Mouse (Mus musculus) midbrain, embryonic 10.5 days (tissue): ENCODE measurements at regions not wholly inside any gene's neighbourhood (a gene's known extent, or its start where the extent isn't known, plus 50 kb on each side); places are given as distances from the start of the nearest gene placed in this dataset.

ENCODE experiments used
- DNase-seq: peaks from one replicate; pipeline ENCODE4 v3.0.0-alpha.2; 2017; ENCODE audit warnings: low spot score
- H3K27ac ChIP-seq: fragments of 300-500 bp; sonication (generic); replicated peaks from 2 replicates; pipeline ENCODE4 v1.5.1; 2016; ENCODE audit warnings: mild to moderate bottlenecking
- H3K27me3 ChIP-seq: fragments of 300-500 bp; sonication (generic); 2 replicates; pipeline ENCODE4 v1.6.1; 2016; ENCODE audit warnings: low read depth, mild to moderate bottlenecking; ENCODE audit not compliant: poor library complexity, severe bottlenecking
- H3K36me3 ChIP-seq: fragments of 300-500 bp; sonication (generic); 2 replicates; pipeline ENCODE4 v1.6.1; 2016; ENCODE audit warnings: mild to moderate bottlenecking, moderate library complexity
- H3K4me1 ChIP-seq: fragments of 300-500 bp; sonication (generic); 2 replicates; pipeline ENCODE4 v1.6.1; 2016
- H3K4me3 ChIP-seq: fragments of 300-500 bp; sonication (generic); 2 replicates; pipeline ENCODE4 v1.5.1; 2016; ENCODE audit warnings: mild to moderate bottlenecking, moderate library complexity
- H3K9me3 ChIP-seq: fragments of 300-500 bp; sonication (generic); replicated peaks from 2 replicates; pipeline ENCODE4 v1.6.1; 2016; ENCODE audit warnings: mild to moderate bottlenecking
- WGBS: fragments of 180-500 bp; shearing (Covaris S2); methylation state at CpG from one replicate; pipeline ENCODE4 v1.1.7; 2016; 5-methylcytosine and 5-hydroxymethylcytosine counted together

GRCm38 (mm10) chr4:95426563-95426962, 130.7 kb upstream of the Fggy start:
- 77% methylated on average over 1 of the region's 1 CpGs for WGBS
- H3K36me3 ChIP-seq = no peaks in the 10 kb centered on the region
- no peak overlapping the region for H3K4me3 ChIP-seq
- no peak overlapping the region for H3K27ac ChIP-seq
- H3K9me3 ChIP-seq = no peaks in the 10 kb centered on the region
- H3K4me1 ChIP-seq = no peaks in the 10 kb centered on the region
- H3K27me3 ChIP-seq = no peaks in the 10 kb centered on the region
- no peak for DNase-seq

- no peak overlapping the region for H3K27ac ChIP-seq
- WGBS = 34% methylated on average over 4 of the region's 4 CpGs
- H3K27me3 ChIP-seq = no peaks in the 10 kb centered on the region
- no peak overlapping the region for H3K4me3 ChIP-seq
- H3K4me1 ChIP-seq = 0 out of 2 replicates have a peak, but pooled peaks cover 4% of the 10 kb centered on the region
- no peaks in the 10 kb centered on the region for H3K9me3 ChIP-seq
- H3K36me3 ChIP-seq = no peaks in the 10 kb centered on the region
- DNase-seq = no peak
Observed at GRCm38 (mm10) chr4:95434543-95434942, 122.8 kb upstream of the Fggy start.

GRCm38 (mm10) chr4:95435080-95435479, 122.2 kb upstream of the Fggy start:
- DNase-seq = no peak
- no peaks in the 10 kb centered on the region for H3K9me3 ChIP-seq
- WGBS = 74% methylated on average over 4 of the region's 4 CpGs
- H3K27me3 ChIP-seq = no peaks in the 10 kb centered on the region
- no peak overlapping the region for H3K27ac ChIP-seq
- H3K4me1 ChIP-seq = 0 out of 2 replicates have a peak, but pooled peaks cover 4% of the 10 kb centered on the region
- no peak overlapping the region for H3K4me3 ChIP-seq
- no peaks in the 10 kb centered on the region for H3K36me3 ChIP-seq

- Histone ChIP-seq H3K27me3 (no peaks in the 10 kb centered on the region), H3K9me3 (no peaks in the 10 kb centered on the region), H3K36me3 (no peaks in the 10 kb centered on the region), H3K4me3 (no peak overlapping the region), H3K27ac (no peak overlapping the region), H3K4me1 (peaks cover 3% of the 10 kb centered on the region; the same call in 1 of the 2 replicates)
- 43% methylated on average over 1 of the region's 1 CpGs for WGBS
- DNase-seq = no peak
Observed at GRCm38 (mm10) chr4:95439834-95440233, 117.5 kb upstream of the Fggy start.

GRCm38 (mm10) chr4:95443854-95444811, 113.2 kb upstream of the Fggy start:
- DNase-seq = no peak
- Histone ChIP-seq H3K27me3 (no peaks in the 10 kb centered on the region), H3K36me3 (no peaks in the 10 kb centered on the region), H3K4me1 (peaks cover 3% of the 10 kb centered on the region; the same call in 1 of the 2 replicates), H3K9me3 (no peaks in the 10 kb centered on the region), H3K27ac (no peak overlapping the region), H3K4me3 (no peak overlapping the region)
- WGBS = 66% methylated on average over 12 of the region's 12 CpGs

GRCm38 (mm10) chr4:95450286-95450685, 107.0 kb upstream of the Fggy start:
- no peak for DNase-seq
- Histone ChIP-seq H3K4me1 (no peaks in the 10 kb centered on the region), H3K9me3 (no peaks in the 10 kb centered on the region), H3K27ac (no peak overlapping the region), H3K27me3 (no peaks in the 10 kb centered on the region), H3K4me3 (no peak overlapping the region), H3K36me3 (no peaks in the 10 kb centered on the region)
- 77% methylated on average over 1 of the region's 1 CpGs for WGBS

GRCm38 (mm10) chr4:95451831-95452230, 105.5 kb upstream of the Fggy start:
- DNase-seq = no peak
- Histone ChIP-seq H3K27me3 (no peaks in the 10 kb centered on the region), H3K4me3 (no peak overlapping the region), H3K9me3 (no peaks in the 10 kb centered on the region), H3K27ac (no peak overlapping the region), H3K4me1 (no peaks in the 10 kb centered on the region), H3K36me3 (no peaks in the 10 kb centered on the region)
- 83% methylated on average over 3 of the region's 3 CpGs for WGBS

GRCm38 (mm10) chr4:95456318-95456717, 101.0 kb upstream of the Fggy start:
- Histone ChIP-seq H3K4me3 (no peak overlapping the region), H3K27ac (no peak overlapping the region), H3K9me3 (no peaks in the 10 kb centered on the region), H3K36me3 (no peaks in the 10 kb centered on the region), H3K4me1 (no peaks in the 10 kb centered on the region), H3K27me3 (no peaks in the 10 kb centered on the region)
- DNase-seq = no peak
- 89% methylated on average over 1 of the region's 1 CpGs for WGBS

GRCm38 (mm10) chr4:95456943-95457342, 100.4 kb upstream of the Fggy start:
- Histone ChIP-seq H3K27me3 (no peaks in the 10 kb centered on the region), H3K36me3 (no peaks in the 10 kb centered on the region), H3K4me3 (no peak overlapping the region), H3K9me3 (no peaks in the 10 kb centered on the region), H3K27ac (no peak overlapping the region), H3K4me1 (no peaks in the 10 kb centered on the region)
- WGBS = 95% methylated on average over 5 of the region's 5 CpGs
- DNase-seq = no peak

GRCm38 (mm10) chr4:95462476-95462875, 94.8 kb upstream of the Fggy start:
- 82% methylated on average over 3 of the region's 3 CpGs for WGBS
- DNase-seq = no peak
- H3K27me3 ChIP-seq = no peaks in the 10 kb centered on the region

GRCm38 (mm10) chr4:95463082-95463825, 94.1 kb upstream of the Fggy start:
- Histone ChIP-seq H3K4me1 (0 out of 2 replicates have a peak, but pooled peaks cover 4% of the 10 kb centered on the region), H3K4me3 (no peak overlapping the region), H3K27me3 (no peaks in the 10 kb centered on the region), H3K27ac (no peak overlapping the region), H3K9me3 (no peaks in the 10 kb centered on the region), H3K36me3 (no peaks in the 10 kb centered on the region)
- 80% methylated on average over 8 of the region's 8 CpGs for WGBS
- DNase-seq = no peak

More at GRCm38 (mm10) chr4:95462476-95462875, 94.8 kb upstream of the Fggy start:
- Histone ChIP-seq H3K4me3 (no peak overlapping the region), H3K4me1 (0 out of 2 replicates have a peak, but pooled peaks cover 4% of the 10 kb centered on the region), H3K27ac (no peak overlapping the region), H3K9me3 (no peaks in the 10 kb centered on the region), H3K36me3 (no peaks in the 10 kb centered on the region)

GRCm38 (mm10) chr4:95466647-95467046, 90.7 kb upstream of the Fggy start:
- no peaks in the 10 kb centered on the region for H3K27me3 ChIP-seq
- H3K27ac ChIP-seq = no peak overlapping the region
- H3K4me3 ChIP-seq = no peak overlapping the region
- H3K36me3 ChIP-seq = no peaks in the 10 kb centered on the region
- 0 out of 2 replicates have a peak, but pooled peaks cover 4% of the 10 kb centered on the region for H3K4me1 ChIP-seq
- 74% methylated on average over 2 of the region's 2 CpGs for WGBS
- no peak for DNase-seq
- H3K9me3 ChIP-seq = no peaks in the 10 kb centered on the region

GRCm38 (mm10) chr4:95467526-95467925, 89.8 kb upstream of the Fggy start:
- Histone ChIP-seq H3K9me3 (no peaks in the 10 kb centered on the region), H3K36me3 (no peaks in the 10 kb centered on the region), H3K4me1 (0 out of 2 replicates have a peak, but pooled peaks cover 4% of the 10 kb centered on the region), H3K4me3 (no peak overlapping the region), H3K27ac (no peak overlapping the region), H3K27me3 (no peaks in the 10 kb centered on the region)
- WGBS = 82% methylated on average over 2 of the region's 2 CpGs
- DNase-seq = no peak
